Comparison of ENCODE assay signal across 17 mouse cellular contexts in the genomic region with DNA sequence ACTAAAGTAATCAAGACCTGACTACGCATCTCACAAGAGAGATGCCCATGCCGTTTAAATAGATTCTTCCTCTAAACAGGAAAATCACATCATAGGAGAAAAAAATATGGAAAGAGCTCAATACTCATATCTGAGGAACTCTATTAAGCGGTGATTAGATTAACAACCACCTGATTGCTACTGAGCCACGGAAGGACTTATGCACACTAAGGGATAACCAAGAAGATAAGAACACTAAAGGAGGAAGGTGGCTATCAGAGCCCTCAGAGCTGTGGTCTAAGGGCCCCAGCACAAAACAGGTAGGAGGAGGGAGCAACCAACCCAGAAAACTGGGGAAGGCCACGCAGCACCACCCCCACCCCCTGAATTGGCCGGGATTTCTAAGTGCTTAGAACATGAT.
"Had no signal": no experiment of that assay in that cellular context is flagged by ENCODE, and none has a peak within 500 bp of the region (broad histone marks: within the 10 kb centered on the region; RNA-seq: fewer than 3 reads in every experiment).

No protein-coding gene starts in this region.

- H3K27me3 ChIP-seq: limb, embryonic 12.5 days; limb, embryonic 15.5 days; midbrain, embryonic 12.5 days; midbrain, embryonic 15.5 days; neural tube, embryonic 12.5 days; neural tube, embryonic 15.5 days had no signal

- H3K4me2 ChIP-seq: limb, embryonic 12.5 days; limb, embryonic 15.5 days; midbrain, embryonic 12.5 days; midbrain, embryonic 15.5 days; neural tube, embryonic 12.5 days; neural tube, embryonic 15.5 days had no signal

- ATAC-seq: midbrain, embryonic 15.5 days had no signal

- H3K9me3 ChIP-seq: limb, embryonic 12.5 days; limb, embryonic 15.5 days; midbrain, embryonic 12.5 days; midbrain, embryonic 15.5 days; neural tube, embryonic 12.5 days; neural tube, embryonic 15.5 days had no signal

- H3K36me3 ChIP-seq: midbrain, embryonic 15.5 days; neural tube, embryonic 15.5 days had no signal

- H3K4me3 ChIP-seq: limb, embryonic 12.5 days; limb, embryonic 15.5 days; midbrain, embryonic 12.5 days; midbrain, embryonic 15.5 days; neural tube, embryonic 12.5 days; neural tube, embryonic 15.5 days had no signal

- H3K4me1 ChIP-seq: limb, embryonic 15.5 days; midbrain, embryonic 12.5 days; midbrain, embryonic 15.5 days had no signal

- H3K27ac ChIP-seq: limb, embryonic 12.5 days; limb, embryonic 15.5 days; midbrain, embryonic 12.5 days; midbrain, embryonic 15.5 days; neural tube, embryonic 12.5 days; neural tube, embryonic 15.5 days had no signal

- H3K9ac ChIP-seq: limb, embryonic 12.5 days; limb, embryonic 15.5 days; midbrain, embryonic 12.5 days; midbrain, embryonic 15.5 days; neural tube, embryonic 12.5 days; neural tube, embryonic 15.5 days had no signal

- DNase-seq: kidney, adult 11 months; kidney, adult 9 months; kidney, postnatal 14 days; kidney, postnatal 4 days; left cerebral cortex, postnatal 4 days; lung, postnatal 14 days; lung, postnatal 4 days; retina, postnatal 1 day; right cerebral cortex, postnatal 25 days; thymus, adult 18-20 months; thymus, postnatal 4 days had no signal
